Mouse (Mus musculus): Measurements from ENCODE around the gene Tbc1d30.

- TF ChIP-seq CTCF (IDR thresholded peaks at IDR 0.05; ENCODE audit: low read depth) (no peak), EP300 (optimal IDR thresholded peaks at IDR 0.05) (no peak)
These were observed 35.5 kb downstream of the Tbc1d30 start for GRCm38 (mm10) chr10:121315321-121316283.
